Mouse (Mus musculus) skeletal muscle tissue, adult 2 months (tissue): ENCODE measurements around the gene Hsd17b11.
"Not testable (repeated sequence)": the region's sequence is repeated elsewhere in the genome, so short reads cannot be mapped to it uniquely, and the experiment has no call there.

ENCODE experiments used
- DNase-seq: peaks from one replicate; pipeline ENCODE4 v3.0.0-alpha.2; 2012; ENCODE audit warnings: low read depth, low spot score

Gene Hsd17b11

GRCm38 (mm10) chr5:104035824-104036223, 14.1 kb upstream of the Hsd17b11 start:
- no peak for DNase-seq

GRCm38 (mm10) chr5:104035066-104035465, 13.3 kb upstream of the Hsd17b11 start:
- DNase-seq = no peak

- DNase-seq = no peak
These were observed 10.8 kb upstream of the Hsd17b11 start for GRCm38 (mm10) chr5:104032434-104033097.

- DNase-seq = no peak
These were observed 3.6 kb upstream of the Hsd17b11 start for GRCm38 (mm10) chr5:104025245-104025854.

- no peak for DNase-seq
These were observed 3.0 kb upstream of the Hsd17b11 start for GRCm38 (mm10) chr5:104024762-104025161.

- not testable (repeated sequence) for DNase-seq
These were observed 2.5 kb upstream of the Hsd17b11 start for GRCm38 (mm10) chr5:104024193-104024592.

- no peak for DNase-seq
These were observed 1.7 kb upstream of the Hsd17b11 start for GRCm38 (mm10) chr5:104023289-104024020.

GRCm38 (mm10) chr5:104022558-104022957, 839 bp upstream of the Hsd17b11 start:
- DNase-seq = no peak

GRCm38 (mm10) chr5:104011419-104011818, 10.3 kb downstream of the Hsd17b11 start:
- DNase-seq = no peak

- no peak for DNase-seq
These were observed 11.5 kb downstream of the Hsd17b11 start for GRCm38 (mm10) chr5:104010261-104010660.

GRCm38 (mm10) chr5:104009421-104009820, 12.3 kb downstream of the Hsd17b11 start:
- no peak for DNase-seq

- no peak for DNase-seq
These were observed 13.9 kb downstream of the Hsd17b11 start for GRCm38 (mm10) chr5:104007801-104008200.

- no peak for DNase-seq
These were observed 14.9 kb downstream of the Hsd17b11 start for GRCm38 (mm10) chr5:104006811-104007210.

- DNase-seq = no peak
These were observed 17.8 kb downstream of the Hsd17b11 start for GRCm38 (mm10) chr5:104003955-104004354.

- DNase-seq = no peak
These were observed 18.3 kb downstream of the Hsd17b11 start for GRCm38 (mm10) chr5:104003256-104003931.

- DNase-seq = no peak
These were observed 19.0 kb downstream of the Hsd17b11 start for GRCm38 (mm10) chr5:104002549-104003255.

- DNase-seq = peak; percentile 63
These were observed 22.0 kb downstream of the Hsd17b11 start for GRCm38 (mm10) chr5:103999738-104000137.

- no peak for DNase-seq
These were observed 23.0 kb downstream of the Hsd17b11 start for GRCm38 (mm10) chr5:103998739-103999138.

GRCm38 (mm10) chr5:103995181-103995580, 26.5 kb downstream of the Hsd17b11 start:
- no peak for DNase-seq

- DNase-seq = no peak
These were observed 27.1 kb downstream of the Hsd17b11 start for GRCm38 (mm10) chr5:103994669-103995068.

- DNase-seq = no peak
These were observed 28.1 kb downstream of the Hsd17b11 start for GRCm38 (mm10) chr5:103993601-103994000.
